Mouse (Mus musculus) lung, postnatal 25 days (tissue): ENCODE measurements around the gene Mrps11.

Experiments used
- DNase-seq: peaks from one replicate; pipeline ENCODE4 v3.0.0; 2022; ENCODE audit warnings: low spot score

Mrps11 gene

GRCm38 (mm10) chr7:78782639-78783581 lies at the start of gene Mrps11, which contains the start of gene Mrpl46:
TSS of gene Mrps11 (plus strand) at chr7:78783119.
TSS of gene Mrpl46 (minus strand) at chr7:78783531.
- DNase-seq = peak; percentile 85

GRCm38 (mm10) chr7:78737196-78737595 lies 45.7 kb upstream of the Mrps11 start:
- no peak for DNase-seq

- no peak for DNase-seq
These were observed 45.2 kb upstream of the Mrps11 start, which contains the start of gene Ntrk3 for GRCm38 (mm10) chr7:78737614-78738210. TSS of gene Ntrk3 (minus strand) at chr7:78738012.

GRCm38 (mm10) chr7:78739351-78740000 lies 43.4 kb upstream of the Mrps11 start:
- peak; percentile 17 for DNase-seq

GRCm38 (mm10) chr7:78743731-78744385 lies 39.1 kb upstream of the Mrps11 start:
- DNase-seq = peak; percentile 9

GRCm38 (mm10) chr7:78752961-78753360 lies 30.0 kb upstream of the Mrps11 start:
- no peak for DNase-seq

GRCm38 (mm10) chr7:78753752-78754457 lies 29.0 kb upstream of the Mrps11 start:
- DNase-seq = no peak

- no peak for DNase-seq
These were observed 28.4 kb upstream of the Mrps11 start for GRCm38 (mm10) chr7:78754458-78755000.

- DNase-seq = no peak
These were observed 19.1 kb upstream of the Mrps11 start for GRCm38 (mm10) chr7:78763801-78764200.

- DNase-seq = no peak
These were observed 17.7 kb upstream of the Mrps11 start for GRCm38 (mm10) chr7:78765215-78765631.

- DNase-seq = peak; percentile 57
These were observed 16.8 kb upstream of the Mrps11 start for GRCm38 (mm10) chr7:78766019-78766683.

- DNase-seq = no peak
These were observed 14.9 kb upstream of the Mrps11 start for GRCm38 (mm10) chr7:78767929-78768531.

GRCm38 (mm10) chr7:78769075-78769652 lies 13.8 kb upstream of the Mrps11 start:
- DNase-seq = peak; percentile 25

GRCm38 (mm10) chr7:78770936-78771335 lies 12.0 kb upstream of the Mrps11 start:
- DNase-seq = no peak

- peak; percentile 9 for DNase-seq
These were observed 4.2 kb upstream of the Mrps11 start for GRCm38 (mm10) chr7:78778741-78779140.

- no peak for DNase-seq
These were observed 3.0 kb downstream of the Mrps11 start for GRCm38 (mm10) chr7:78785906-78786305.

GRCm38 (mm10) chr7:78787793-78788380 lies 5.0 kb downstream of the Mrps11 start:
- DNase-seq = no peak

- DNase-seq = peak; percentile 50
These were observed 8.7 kb downstream of the Mrps11 start for GRCm38 (mm10) chr7:78791359-78792222.
